Mouse (Mus musculus) neural tube, embryonic 13.5 days (tissue): ENCODE results near the gene Bmp2. TPM values are rescaled to one million over a fixed set of nuclear protein-coding genes. Genes with fewer than 3 reads are reported as not detected.

ENCODE experiments used
- ATAC-seq: fragments of 200-750 bp; cut with Nextera tagmentation; 2 replicates; pipeline ENCODE4 v1.8.0; 2017; ENCODE audit warnings: low read depth, mild to moderate bottlenecking, moderate TSS enrichment, moderate library complexity
- H3K27ac ChIP-seq: fragments of 300-500 bp; sonication (generic); replicated peaks from 2 replicates; pipeline ENCODE4 v1.5.1; 2015; ENCODE audit warnings: moderate library complexity, mild to moderate bottlenecking, inconsistent platforms
- H3K27me3 ChIP-seq: fragments of 300-500 bp; sonication (generic); 2 replicates; pipeline ENCODE4 v1.6.1; 2015; ENCODE audit warnings: mild to moderate bottlenecking, inconsistent platforms
- H3K36me3 ChIP-seq: fragments of 300-500 bp; sonication (generic); 2 replicates; pipeline ENCODE4 v1.6.1; 2015; ENCODE audit warnings: mild to moderate bottlenecking, inconsistent platforms
- H3K4me1 ChIP-seq: fragments of 300-500 bp; sonication (generic); replicated peaks from 2 replicates; pipeline ENCODE4 v1.6.1; 2015; ENCODE audit warnings: inconsistent platforms
- H3K4me2 ChIP-seq: fragments of 300-500 bp; sonication (generic); 2 replicates; pipeline ENCODE4 v1.6.1; 2015; ENCODE audit warnings: inconsistent platforms, mild to moderate bottlenecking, moderate library complexity
- H3K4me3 ChIP-seq: fragments of 300-500 bp; sonication (generic); 2 replicates; pipeline ENCODE4 v1.5.1; 2015; ENCODE audit warnings: mild to moderate bottlenecking, inconsistent platforms
- H3K9ac ChIP-seq: fragments of 300-500 bp; sonication (generic); 2 replicates; pipeline ENCODE4 v1.6.1; 2015; ENCODE audit warnings: moderate library complexity, mild to moderate bottlenecking, inconsistent platforms
- H3K9me3 ChIP-seq: fragments of 300-500 bp; sonication (generic); 2 replicates; pipeline ENCODE4 v1.6.1; 2016; ENCODE audit warnings: inconsistent platforms
- WGBS: fragments of 180-500 bp; shearing (Covaris S2); methylation state at CpG from one replicate; pipeline ENCODE4 v1.1.7; 2015; 5-methylcytosine and 5-hydroxymethylcytosine counted together
- polyA plus RNA-seq: library from polyadenylated mRNA; unstranded; fragments of >200 nt; fragmentation: Nextera tagmentation; extraction: Ambion mirVana; gene quantifications from 2 replicates; pipeline ENCODE4 v1.2.1, GENCODE M21; 2015

The Bmp2 gene
- 2.6 and 3.2 TPM in 2 replicates for polyA plus RNA-seq

DNA sequence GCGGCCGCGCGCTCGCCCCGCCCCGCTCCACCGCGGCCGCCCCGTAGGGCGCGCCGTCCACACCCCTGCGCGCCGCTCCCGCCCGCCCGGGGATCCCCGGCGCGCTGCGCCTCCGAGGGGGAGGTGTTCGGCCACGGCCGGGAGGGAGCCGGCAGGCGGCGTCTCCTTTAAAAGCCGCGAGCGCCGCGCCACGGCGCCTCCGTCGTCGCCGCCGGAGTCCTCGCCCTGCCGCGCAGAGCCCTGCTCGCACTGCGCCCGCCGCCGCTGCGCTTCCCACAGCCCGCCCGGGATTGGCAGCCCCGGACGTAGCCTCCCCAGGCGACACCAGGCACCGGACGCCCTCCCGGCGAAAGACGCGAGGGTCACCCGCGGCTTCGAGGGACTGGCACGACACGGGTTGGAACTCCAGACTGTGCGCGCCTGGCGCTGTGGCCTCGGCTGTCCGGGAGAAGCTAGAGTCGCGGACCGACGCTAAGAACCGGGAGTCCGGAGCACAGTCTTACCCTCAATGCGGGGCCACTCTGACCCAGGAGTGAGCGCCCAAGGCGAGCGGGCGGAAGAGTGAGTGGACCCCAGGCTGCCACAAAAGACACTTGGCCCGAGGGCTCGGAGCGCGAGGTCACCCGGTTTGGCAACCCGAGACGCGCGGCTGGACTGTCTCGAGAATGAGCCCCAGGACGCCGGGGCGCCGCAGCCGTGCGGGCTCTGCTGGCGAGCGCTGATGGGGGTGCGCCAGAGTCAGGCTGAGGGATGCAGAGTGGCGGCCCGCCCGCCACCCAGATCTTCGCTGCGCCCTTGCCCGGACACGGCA is at the start of gene Bmp2:
Bmp2 (plus strand) TSS at position 129 of the 811 bp plus-strand sequence.
- H3K4me3 ChIP-seq, result peak within 1 kb of the TSS; percentile 67
- H3K36me3 ChIP-seq, result no peaks in the 10 kb centered on the region
- H3K4me2 ChIP-seq, result peak within 1 kb of the TSS; percentile 84
- ATAC-seq, result peak; percentile 80
- H3K27me3 ChIP-seq, result peaks cover 65% of the 10 kb centered on the region
- H3K9ac ChIP-seq, result peak within 1 kb of the TSS; percentile 73
- under 1% methylated on average over 103 of the region's 110 CpGs for WGBS
- no peaks in the 10 kb centered on the region for H3K9me3 ChIP-seq
- H3K27ac ChIP-seq, result no peak within 1 kb of the TSS
- peaks cover 31% of the 10 kb centered on the region for H3K4me1 ChIP-seq

- ATAC-seq, result no peak
- 64% methylated on average over 2 of the region's 2 CpGs for WGBS
- H3K27ac ChIP-seq, result no peak overlapping the region
- H3K9me3 ChIP-seq, result no peaks in the 10 kb centered on the region
- no peaks in the 10 kb centered on the region for H3K27me3 ChIP-seq
- no peak overlapping the region for H3K4me3 ChIP-seq
- H3K4me1 ChIP-seq, result 0 out of 2 replicates have a peak, but pooled peaks cover 6% of the 10 kb centered on the region
- H3K4me2 ChIP-seq, result no peak overlapping the region
- no peak overlapping the region for H3K9ac ChIP-seq
- no peaks in the 10 kb centered on the region for H3K36me3 ChIP-seq
Observed at GRCm38 (mm10) chr2:133505678-133506077, 46.3 kb upstream of the Bmp2 start.

DNA sequence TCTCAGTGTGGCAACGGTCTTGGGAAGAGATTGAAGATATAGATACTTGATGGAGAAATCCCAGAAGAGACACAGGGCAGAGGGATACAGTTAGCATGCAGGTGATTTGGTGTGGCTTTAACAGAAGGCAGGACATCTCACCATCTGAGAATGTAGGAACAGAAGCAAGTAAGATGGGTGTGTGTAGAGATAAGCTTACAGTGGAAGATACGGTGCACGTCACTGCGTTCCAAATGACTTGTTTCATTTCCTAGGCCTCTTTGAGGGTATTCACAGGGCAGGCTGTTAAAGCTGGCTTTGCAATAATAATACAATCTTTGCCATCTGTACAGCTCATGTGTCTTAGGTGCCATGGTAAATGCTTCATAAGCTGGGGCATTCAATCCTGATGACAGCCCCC is 44.9 kb upstream of the Bmp2 start:
- Histone ChIP-seq H3K27me3 (no peaks in the 10 kb centered on the region), H3K36me3 (no peaks in the 10 kb centered on the region), H3K4me2 (no peak overlapping the region), H3K9me3 (no peaks in the 10 kb centered on the region), H3K4me1 (0 out of 2 replicates have a peak, but pooled peaks cover 6% of the 10 kb centered on the region), H3K9ac (no peak overlapping the region), H3K4me3 (no peak overlapping the region), H3K27ac (no peak overlapping the region)
- no peak for ATAC-seq
- 93% methylated on average over 4 of the region's 4 CpGs for WGBS

DNA sequence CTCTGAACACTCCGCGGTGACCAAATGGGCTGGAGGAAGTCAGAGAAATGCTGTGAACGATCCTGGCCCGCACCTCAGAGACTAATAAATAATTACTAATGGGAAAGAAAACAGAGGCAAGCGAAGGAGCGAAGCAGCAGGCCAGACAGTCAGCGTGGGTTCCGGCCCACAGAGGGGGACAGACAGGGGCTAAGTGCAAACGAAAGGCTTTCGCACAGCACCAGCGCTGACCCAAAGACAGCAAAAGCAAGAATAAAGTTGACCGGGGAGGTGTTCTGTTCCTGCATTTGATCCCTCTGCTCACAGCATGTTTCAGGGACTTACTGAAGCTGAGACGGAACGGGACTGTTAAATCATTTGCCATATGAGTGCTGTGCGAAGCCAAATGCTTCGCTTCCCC is 42.8 kb upstream of the Bmp2 start:
- Histone ChIP-seq H3K36me3 (no peaks in the 10 kb centered on the region), H3K27me3 (no peaks in the 10 kb centered on the region), H3K9me3 (no peaks in the 10 kb centered on the region), H3K27ac (no peak overlapping the region), H3K4me2 (peak overlapping the region; percentile 32), H3K4me3 (no peak overlapping the region), H3K9ac (no peak overlapping the region), H3K4me1 (0 out of 2 replicates have a peak, but pooled peaks cover 6% of the 10 kb centered on the region)
- 59% methylated on average over 16 of the region's 16 CpGs for WGBS
- no peak for ATAC-seq

- 86% methylated on average over 9 of the region's 9 CpGs for WGBS
Observed at GRCm38 (mm10) chr2:133511011-133511779, 40.8 kb upstream of the Bmp2 start.

DNA sequence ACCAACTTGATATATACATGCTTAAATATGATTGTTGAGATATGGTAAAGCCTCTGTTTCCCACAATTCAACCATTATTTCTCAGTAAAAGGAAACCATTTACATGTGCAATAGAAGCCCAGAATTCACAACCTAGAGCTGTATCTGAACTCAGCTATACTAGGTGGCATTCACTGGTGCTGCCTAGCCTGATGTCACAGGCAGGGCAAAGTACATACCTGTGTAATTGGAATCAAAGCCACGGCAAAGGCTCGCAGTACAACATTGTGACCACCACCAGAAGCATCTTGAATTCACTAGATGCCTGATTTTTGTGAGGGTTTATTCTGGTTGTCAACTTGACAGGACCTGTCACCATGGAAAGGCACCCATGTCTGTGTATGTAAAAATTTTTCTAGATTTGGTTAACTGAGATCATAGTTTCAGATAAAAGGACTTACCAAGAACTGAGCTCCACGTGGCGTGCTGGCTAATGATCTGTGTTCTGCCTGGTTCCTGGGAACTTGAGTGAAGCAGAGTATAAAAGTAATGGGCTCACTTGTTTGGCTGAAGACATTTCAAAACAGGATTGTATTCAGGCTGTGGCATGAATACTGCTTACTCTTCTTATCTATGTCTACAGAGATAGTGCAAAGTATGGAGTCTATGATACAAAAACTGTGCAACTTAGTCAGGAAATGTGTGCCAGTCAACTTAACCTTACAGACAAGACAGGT is 35.5 kb upstream of the Bmp2 start:
- WGBS, result 92% methylated on average over 4 of the region's 4 CpGs
- Histone ChIP-seq H3K27ac (no peak overlapping the region), H3K9me3 (no peaks in the 10 kb centered on the region), H3K9ac (no peak overlapping the region), H3K27me3 (no peaks in the 10 kb centered on the region), H3K4me2 (no peak overlapping the region), H3K4me1 (no peaks in the 10 kb centered on the region), H3K36me3 (no peaks in the 10 kb centered on the region), H3K4me3 (no peak overlapping the region)
- ATAC-seq, result no peak

More at GRCm38 (mm10) chr2:133511011-133511779, 40.8 kb upstream of the Bmp2 start:
- no peak for ATAC-seq
- H3K36me3 ChIP-seq, result no peaks in the 10 kb centered on the region
- H3K27ac ChIP-seq, result no peak overlapping the region
- H3K27me3 ChIP-seq, result no peaks in the 10 kb centered on the region
- no peak overlapping the region for H3K4me3 ChIP-seq
- no peak overlapping the region for H3K4me2 ChIP-seq
- 0 out of 2 replicates have a peak, but pooled peaks cover 6% of the 10 kb centered on the region for H3K4me1 ChIP-seq
- no peak overlapping the region for H3K9ac ChIP-seq
- no peaks in the 10 kb centered on the region for H3K9me3 ChIP-seq

- H3K27ac ChIP-seq, result no peak overlapping the region
- H3K36me3 ChIP-seq, result no peaks in the 10 kb centered on the region
- H3K9ac ChIP-seq, result no peak overlapping the region
- 95% methylated on average over 2 of the region's 2 CpGs for WGBS
- no peaks in the 10 kb centered on the region for H3K9me3 ChIP-seq
- ATAC-seq, result no peak
- no peak overlapping the region for H3K4me3 ChIP-seq
- H3K4me2 ChIP-seq, result no peak overlapping the region
- no peaks in the 10 kb centered on the region for H3K27me3 ChIP-seq
- no peaks in the 10 kb centered on the region for H3K4me1 ChIP-seq
Observed at GRCm38 (mm10) chr2:133517867-133518266, 34.1 kb upstream of the Bmp2 start.

DNA sequence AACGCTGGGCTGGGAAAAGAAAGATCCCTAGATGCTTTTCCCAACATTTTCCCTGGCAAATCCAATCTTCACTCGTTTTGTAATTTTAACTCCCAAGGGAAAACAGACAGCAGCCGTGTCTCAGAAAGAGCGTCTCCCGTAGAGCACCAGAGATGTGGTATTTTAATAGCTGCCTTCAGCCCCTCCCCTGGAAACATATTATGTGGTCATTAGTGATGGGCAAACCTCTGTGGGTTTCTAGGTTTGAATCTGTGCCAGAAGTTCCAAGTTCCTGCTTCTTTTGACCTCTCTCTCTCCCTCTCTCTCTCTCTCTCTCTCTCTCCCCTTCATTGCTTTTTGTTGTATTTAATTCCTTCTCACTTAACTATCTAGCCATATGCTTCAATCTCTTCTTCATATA is 30.8 kb upstream of the Bmp2 start:
- WGBS, result 41% methylated on average over 5 of the region's 5 CpGs
- no peaks in the 10 kb centered on the region for H3K27me3 ChIP-seq
- H3K4me2 ChIP-seq, result no peak overlapping the region
- no peaks in the 10 kb centered on the region for H3K36me3 ChIP-seq
- H3K9ac ChIP-seq, result no peak overlapping the region
- no peak overlapping the region for H3K4me3 ChIP-seq
- ATAC-seq, result no peak
- no peaks in the 10 kb centered on the region for H3K9me3 ChIP-seq
- no peaks in the 10 kb centered on the region for H3K4me1 ChIP-seq
- H3K27ac ChIP-seq, result no peak overlapping the region

- no peak overlapping the region for H3K4me3 ChIP-seq
- H3K27ac ChIP-seq, result no peak overlapping the region
- H3K9ac ChIP-seq, result no peak overlapping the region
- no peaks in the 10 kb centered on the region for H3K4me1 ChIP-seq
- H3K27me3 ChIP-seq, result no peaks in the 10 kb centered on the region
- no peaks in the 10 kb centered on the region for H3K9me3 ChIP-seq
- no peak for ATAC-seq
- 91% methylated on average over 2 of the region's 2 CpGs for WGBS
- no peaks in the 10 kb centered on the region for H3K36me3 ChIP-seq
- H3K4me2 ChIP-seq, result no peak overlapping the region
Observed at GRCm38 (mm10) chr2:133522121-133522520, 29.8 kb upstream of the Bmp2 start.

DNA sequence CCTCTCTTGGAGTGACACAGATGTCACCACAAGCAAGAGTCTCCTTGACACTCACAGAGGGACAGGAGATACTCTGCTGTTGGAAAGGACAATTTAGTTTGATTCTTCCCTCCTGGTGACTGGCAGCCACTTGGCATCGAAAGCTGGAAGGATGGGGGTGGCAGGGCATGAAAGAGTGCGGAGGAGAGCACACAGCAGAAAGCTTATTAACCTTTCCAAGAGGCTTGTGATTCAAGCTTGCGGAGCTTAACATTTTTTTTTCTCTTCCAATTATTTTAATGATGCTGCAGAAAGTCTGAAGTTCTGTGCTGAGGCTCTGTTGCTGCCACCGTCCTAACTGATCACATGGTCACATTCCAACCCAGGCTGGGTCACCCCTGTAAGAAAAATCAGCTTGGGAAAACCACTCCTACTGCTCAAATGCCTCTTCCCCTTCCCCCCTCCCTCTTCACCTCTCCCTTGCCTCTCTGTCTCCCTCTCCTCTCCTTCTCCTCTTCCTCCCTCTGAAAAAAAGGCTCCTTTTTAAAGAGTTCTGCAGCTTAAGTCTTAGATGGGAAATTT is 26.3 kb upstream of the Bmp2 start:
- Histone ChIP-seq H3K9me3 (no peaks in the 10 kb centered on the region), H3K27me3 (no peaks in the 10 kb centered on the region), H3K27ac (no peak overlapping the region), H3K36me3 (no peaks in the 10 kb centered on the region), H3K4me1 (no peaks in the 10 kb centered on the region), H3K9ac (no peak overlapping the region), H3K4me2 (no peak overlapping the region), H3K4me3 (no peak overlapping the region)
- WGBS, result 74% methylated on average over 4 of the region's 4 CpGs
- ATAC-seq, result no peak

- no peak overlapping the region for H3K4me3 ChIP-seq
- no peaks in the 10 kb centered on the region for H3K27me3 ChIP-seq
- WGBS, result 94% methylated on average over 9 of the region's 9 CpGs
- no peak overlapping the region for H3K4me2 ChIP-seq
- no peaks in the 10 kb centered on the region for H3K36me3 ChIP-seq
- H3K9me3 ChIP-seq, result no peaks in the 10 kb centered on the region
- H3K4me1 ChIP-seq, result no peaks in the 10 kb centered on the region
- no peak overlapping the region for H3K9ac ChIP-seq
- no peak overlapping the region for H3K27ac ChIP-seq
- ATAC-seq, result no peak
Observed at GRCm38 (mm10) chr2:133529396-133529795, 22.6 kb upstream of the Bmp2 start.
